Mouse (Mus musculus) hindbrain, embryonic 15.5 days (tissue): ENCODE measurements around the gene Sqor. TPM values are rescaled to one million over a fixed set of nuclear protein-coding genes. Genes with fewer than 3 reads are reported as not detected.

Source experiments
- ATAC-seq: fragments of 200-750 bp; cut with Nextera tagmentation; 2 replicates; pipeline ENCODE4 v1.8.0; 2017; ENCODE audit warnings: low read depth, moderate number of reproducible peaks, moderate TSS enrichment; ENCODE audit not compliant: low FRiP score
- H3K27ac ChIP-seq: fragments of 300-500 bp; sonication (generic); replicated peaks from 2 replicates; pipeline ENCODE4 v1.5.1; 2015; ENCODE audit warnings: mild to moderate bottlenecking, inconsistent platforms
- H3K27me3 ChIP-seq: fragments of 300-500 bp; sonication (generic); 2 replicates; pipeline ENCODE4 v1.6.1; 2015; ENCODE audit warnings: control low read depth, inconsistent platforms
- H3K36me3 ChIP-seq: fragments of 300-500 bp; sonication (generic); 2 replicates; pipeline ENCODE4 v1.6.1; 2015; ENCODE audit warnings: control low read depth, inconsistent platforms
- H3K4me1 ChIP-seq: fragments of 300-500 bp; sonication (generic); replicated peaks from 2 replicates; pipeline ENCODE4 v1.6.1; 2015; ENCODE audit warnings: control low read depth, inconsistent platforms
- H3K4me2 ChIP-seq: fragments of 300-500 bp; sonication (generic); 2 replicates; pipeline ENCODE4 v1.6.1; 2015; ENCODE audit warnings: moderate library complexity, mild to moderate bottlenecking, inconsistent platforms
- H3K4me3 ChIP-seq: fragments of 300-500 bp; sonication (generic); 2 replicates; pipeline ENCODE4 v1.5.1; 2015; ENCODE audit warnings: mild to moderate bottlenecking, inconsistent platforms
- H3K9ac ChIP-seq: fragments of 300-500 bp; sonication (generic); 2 replicates; pipeline ENCODE4 v1.6.1; 2015; ENCODE audit warnings: inconsistent platforms
- H3K9me3 ChIP-seq: fragments of 300-500 bp; sonication (generic); 2 replicates; pipeline ENCODE4 v1.6.1; 2016; ENCODE audit warnings: control low read depth, inconsistent platforms
- WGBS: fragments of 180-500 bp; shearing (Covaris S2); methylation state at CpG from one replicate; pipeline ENCODE4 v1.1.7; 2015; 5-methylcytosine and 5-hydroxymethylcytosine counted together
- polyA plus RNA-seq: library from polyadenylated mRNA; unstranded; fragments of >200 nt; fragmentation: Nextera tagmentation; extraction: Ambion mirVana; gene quantifications from 2 replicates; pipeline ENCODE4 v1.2.1, GENCODE M21; 2015

Gene Sqor
- polyA plus RNA-seq, 1 experiment from 2014 or later, result 2.9 TPM

- Histone ChIP-seq H3K36me3 (no peaks in the 10 kb centered on the region), H3K27me3 (no peaks in the 10 kb centered on the region), H3K4me2 (no peak overlapping the region), H3K4me3 (no peak overlapping the region), H3K27ac (no peak overlapping the region), H3K9ac (no peak overlapping the region), H3K4me1 (no peaks in the 10 kb centered on the region), H3K9me3 (no peaks in the 10 kb centered on the region)
- 90% methylated on average over 7 of the region's 7 CpGs for WGBS
- no peak for ATAC-seq
Measured at GRCm38 (mm10) chr2:122789311-122789710, 24.3 kb downstream of the Sqor start.

DNA sequence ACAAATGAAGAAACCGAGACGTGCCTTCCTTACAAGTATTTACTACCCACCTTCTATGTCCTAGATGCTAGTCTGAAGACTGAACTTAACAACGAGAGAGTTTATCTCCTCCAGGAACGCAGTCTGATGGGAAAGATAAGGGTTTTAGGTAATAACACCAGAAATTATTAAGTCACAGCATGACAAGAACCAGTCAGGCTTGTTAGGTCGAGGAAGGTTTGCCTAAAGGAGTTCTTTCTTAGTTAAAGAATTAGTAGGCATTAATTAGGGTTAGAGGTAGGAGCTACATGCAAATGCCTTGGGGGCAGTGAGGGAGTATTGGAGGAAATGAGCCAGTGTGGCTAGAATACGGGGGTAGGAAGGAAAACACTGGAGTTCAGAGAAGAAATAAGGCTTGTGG is 24.7 kb downstream of the Sqor start:
- Histone ChIP-seq H3K9ac (no peak overlapping the region), H3K27ac (no peak overlapping the region), H3K4me3 (no peak overlapping the region), H3K9me3 (no peaks in the 10 kb centered on the region), H3K4me2 (no peak overlapping the region), H3K4me1 (no peaks in the 10 kb centered on the region), H3K36me3 (no peaks in the 10 kb centered on the region), H3K27me3 (no peaks in the 10 kb centered on the region)
- no peak for ATAC-seq
- WGBS, result 78% methylated on average over 6 of the region's 6 CpGs

DNA sequence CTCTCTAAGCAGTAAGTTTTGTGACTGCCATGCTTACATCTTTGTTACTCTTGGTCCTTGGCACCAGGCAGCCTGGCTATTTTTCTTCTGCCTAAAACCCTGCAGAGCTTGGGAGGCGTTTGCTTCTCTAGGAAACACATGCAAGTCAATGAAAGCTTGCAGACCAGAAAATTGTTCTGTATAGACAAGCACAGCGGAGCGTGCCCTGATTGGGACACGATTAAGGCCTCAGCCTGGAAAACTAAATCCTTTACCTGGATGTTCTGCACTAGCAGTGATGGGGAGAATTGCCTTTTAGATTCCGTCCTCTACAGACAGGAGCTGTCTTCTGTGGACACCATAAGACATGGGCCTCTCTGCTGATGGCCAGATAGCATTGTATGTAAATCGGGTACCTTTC is 39.4 kb downstream of the Sqor start:
- 64% methylated on average over 6 of the region's 6 CpGs for WGBS
- no peaks in the 10 kb centered on the region for H3K27me3 ChIP-seq
- H3K4me3 ChIP-seq, result no peak overlapping the region
- no peak overlapping the region for H3K4me2 ChIP-seq
- no peaks in the 10 kb centered on the region for H3K9me3 ChIP-seq
- H3K4me1 ChIP-seq, result no peaks in the 10 kb centered on the region
- H3K36me3 ChIP-seq, result no peaks in the 10 kb centered on the region
- H3K27ac ChIP-seq, result no peak overlapping the region
- ATAC-seq, result no peak
- H3K9ac ChIP-seq, result no peak overlapping the region

DNA sequence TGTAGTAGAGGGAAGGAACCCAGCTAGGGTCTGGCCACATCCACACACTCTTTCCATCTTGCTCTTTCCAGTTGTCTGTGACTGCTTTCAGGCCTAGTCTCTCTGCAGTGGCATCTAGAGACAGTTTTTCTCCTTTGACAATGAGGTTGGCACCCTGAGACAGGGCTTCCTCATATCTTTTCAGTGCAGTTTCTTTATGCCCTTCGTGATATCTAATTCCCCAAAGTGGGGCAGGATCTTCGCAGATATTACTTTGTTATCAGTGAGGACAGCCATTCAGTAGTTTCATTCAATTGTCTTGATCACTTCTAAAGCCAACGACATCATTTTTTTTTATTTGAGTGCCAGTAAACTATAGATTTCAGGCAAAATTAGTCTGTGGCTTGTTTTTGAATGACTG is 41.0 kb downstream of the Sqor start:
- WGBS, result 97% methylated on average over 3 of the region's 3 CpGs
- no peak overlapping the region for H3K9ac ChIP-seq
- no peak for ATAC-seq
- H3K36me3 ChIP-seq, result no peaks in the 10 kb centered on the region
- H3K27me3 ChIP-seq, result no peaks in the 10 kb centered on the region
- H3K4me2 ChIP-seq, result no peak overlapping the region
- H3K9me3 ChIP-seq, result no peaks in the 10 kb centered on the region
- H3K27ac ChIP-seq, result no peak overlapping the region
- no peaks in the 10 kb centered on the region for H3K4me1 ChIP-seq
- no peak overlapping the region for H3K4me3 ChIP-seq

GRCm38 (mm10) chr2:122809027-122809426 is 44.0 kb downstream of the Sqor start:
- no peak overlapping the region for H3K4me2 ChIP-seq
- no peak for ATAC-seq
- H3K27me3 ChIP-seq, result no peaks in the 10 kb centered on the region
- H3K4me1 ChIP-seq, result no peaks in the 10 kb centered on the region
- H3K4me3 ChIP-seq, result no peak overlapping the region
- H3K27ac ChIP-seq, result no peak overlapping the region
- H3K9me3 ChIP-seq, result no peaks in the 10 kb centered on the region
- WGBS, result 72% methylated on average over 4 of the region's 4 CpGs
- no peak overlapping the region for H3K9ac ChIP-seq
- H3K36me3 ChIP-seq, result no peaks in the 10 kb centered on the region

DNA sequence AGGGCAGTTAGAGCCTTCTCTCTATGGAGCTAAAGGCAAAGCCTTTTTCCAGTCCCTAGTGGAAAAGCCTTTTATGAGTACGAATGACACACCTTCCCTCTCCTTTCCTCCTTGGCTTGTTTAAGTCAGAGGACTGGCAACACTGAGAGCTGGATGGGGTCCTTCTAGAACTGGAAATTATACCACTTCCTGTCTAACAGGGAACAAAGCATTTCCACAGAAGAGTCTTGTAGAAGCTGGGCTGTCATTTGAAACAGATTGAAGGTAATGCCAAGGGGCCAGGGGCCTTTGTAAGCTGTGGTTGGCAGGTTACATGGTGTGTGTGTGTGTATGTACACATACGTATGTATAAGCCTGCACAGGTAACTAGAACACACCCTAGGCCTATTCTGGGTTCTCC is 51.9 kb downstream of the Sqor start:
- WGBS, result 84% methylated on average over 2 of the region's 2 CpGs
- Histone ChIP-seq H3K4me1 (no peaks in the 10 kb centered on the region), H3K9ac (no peak overlapping the region), H3K27ac (no peak overlapping the region), H3K9me3 (no peaks in the 10 kb centered on the region), H3K4me2 (no peak overlapping the region), H3K4me3 (no peak overlapping the region), H3K27me3 (no peaks in the 10 kb centered on the region), H3K36me3 (no peaks in the 10 kb centered on the region)
- no peak for ATAC-seq

- H3K4me2 ChIP-seq, result no peak overlapping the region
- no peaks in the 10 kb centered on the region for H3K9me3 ChIP-seq
- no peaks in the 10 kb centered on the region for H3K27me3 ChIP-seq
- H3K27ac ChIP-seq, result no peak overlapping the region
- peaks cover 8% of the 10 kb centered on the region for H3K4me1 ChIP-seq
- H3K36me3 ChIP-seq, result no peaks in the 10 kb centered on the region
- 76% methylated on average over 2 of the region's 2 CpGs for WGBS
- ATAC-seq, result no peak
- H3K4me3 ChIP-seq, result no peak overlapping the region
- H3K9ac ChIP-seq, result no peak overlapping the region
Measured at GRCm38 (mm10) chr2:122821246-122821645, 56.2 kb downstream of the Sqor start.

DNA sequence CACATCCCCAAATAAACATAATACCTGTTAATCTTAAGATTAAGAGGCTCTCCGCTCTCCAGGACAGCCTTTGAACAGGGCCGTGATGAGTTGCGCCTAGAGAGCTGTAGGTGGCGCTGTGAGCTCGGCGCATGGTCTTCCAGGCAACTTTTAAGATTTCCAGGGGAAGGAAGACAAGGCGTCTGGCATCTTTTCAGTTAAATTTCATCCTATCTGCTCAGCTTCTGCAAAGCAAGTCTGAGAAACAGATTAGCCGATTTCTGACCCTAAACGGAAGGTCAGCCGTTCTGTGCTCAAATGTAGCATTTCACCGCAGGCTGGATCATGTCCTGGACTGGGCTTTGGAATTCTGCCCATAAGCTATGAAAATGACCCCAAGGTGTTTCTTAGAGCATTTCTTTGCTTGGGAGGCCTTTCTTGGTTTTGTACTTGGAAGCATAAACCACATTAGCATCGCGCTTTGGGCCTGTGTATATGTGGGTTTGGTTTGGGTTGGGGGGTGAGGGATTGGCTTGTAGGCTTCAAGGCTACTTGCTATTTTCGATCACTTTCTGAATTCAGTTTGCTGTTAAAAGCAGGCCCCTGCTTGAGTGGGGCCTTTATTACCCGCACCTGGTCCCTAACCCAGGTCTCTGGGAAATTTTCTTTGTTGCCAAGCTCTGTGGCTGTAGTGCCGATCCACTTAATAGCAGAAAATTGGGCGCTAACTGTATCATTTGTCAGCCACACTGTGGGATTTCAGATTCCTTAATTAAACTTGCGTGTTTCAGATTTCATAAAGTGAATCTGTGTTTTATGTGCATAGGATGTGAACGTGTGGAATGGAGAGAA is 60.6 kb downstream of the Sqor start:
- ATAC-seq, result peak; percentile 80; the same call in 1 of the 2 replicates
- H3K36me3 ChIP-seq, result no peaks in the 10 kb centered on the region
- H3K27me3 ChIP-seq, result no peaks in the 10 kb centered on the region
- peak overlapping the region; percentile 34 for H3K4me2 ChIP-seq
- H3K27ac ChIP-seq, result peak overlapping the region; percentile 65
- no peaks in the 10 kb centered on the region for H3K9me3 ChIP-seq
- no peak overlapping the region for H3K9ac ChIP-seq
- 40% methylated on average over 19 of the region's 19 CpGs for WGBS
- H3K4me1 ChIP-seq, result peaks cover 12% of the 10 kb centered on the region
- no peak overlapping the region for H3K4me3 ChIP-seq

DNA sequence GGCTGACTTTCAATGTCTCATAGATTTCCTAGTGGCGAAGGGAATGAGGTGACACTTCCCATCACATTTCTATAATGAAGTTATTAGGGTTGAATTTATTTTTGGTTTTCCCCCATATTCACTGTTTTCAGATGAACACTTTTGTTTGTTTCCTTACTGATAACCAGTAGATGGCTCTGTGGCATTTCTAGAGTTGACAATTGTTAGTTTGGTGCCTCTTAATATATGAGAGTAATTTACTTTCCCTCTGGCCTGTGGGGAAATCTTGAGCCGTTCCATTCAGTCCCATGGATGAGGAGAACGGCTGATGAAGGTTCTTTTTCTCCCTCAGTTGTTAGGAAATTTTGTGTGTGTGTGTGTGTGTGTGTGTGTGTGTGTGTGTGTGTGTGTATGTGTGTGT is 61.3 kb downstream of the Sqor start:
- no peaks in the 10 kb centered on the region for H3K36me3 ChIP-seq
- 34% methylated on average over 3 of the region's 3 CpGs for WGBS
- no peaks in the 10 kb centered on the region for H3K9me3 ChIP-seq
- H3K27me3 ChIP-seq, result no peaks in the 10 kb centered on the region
- H3K4me3 ChIP-seq, result no peak overlapping the region
- no peak overlapping the region for H3K9ac ChIP-seq
- peak overlapping the region; percentile 65 for H3K27ac ChIP-seq
- H3K4me1 ChIP-seq, result peaks cover 12% of the 10 kb centered on the region
- ATAC-seq, result peak; percentile 76; the same call in 1 of the 2 replicates
- no peak overlapping the region for H3K4me2 ChIP-seq

DNA sequence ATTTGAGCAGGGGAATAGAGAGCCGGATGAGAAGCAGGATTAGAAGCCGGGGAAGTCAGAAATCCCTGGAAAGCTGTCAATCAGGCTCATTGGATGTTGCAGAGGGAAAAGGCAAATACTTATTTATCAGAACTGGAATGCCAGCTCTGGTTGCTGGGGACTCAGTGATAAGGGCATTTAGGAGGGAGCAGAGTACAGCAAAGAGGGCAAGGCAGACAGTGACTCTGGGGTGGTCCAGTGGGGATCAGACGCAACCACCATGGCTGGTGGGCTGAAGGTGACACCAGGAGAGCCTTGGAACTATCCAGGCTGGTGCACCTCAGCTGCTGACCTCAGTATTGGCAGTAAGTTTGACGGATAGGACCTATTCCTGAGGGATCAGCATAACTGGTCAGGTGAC is 89.6 kb downstream of the Sqor start:
- 79% methylated on average over 4 of the region's 4 CpGs for WGBS

GRCm38 (mm10) chr2:122855354-122855753 is 90.3 kb downstream of the Sqor start:
- WGBS, result 92% methylated on average over 3 of the region's 3 CpGs
- no peak overlapping the region for H3K9ac ChIP-seq
- H3K27me3 ChIP-seq, result no peaks in the 10 kb centered on the region
- H3K4me1 ChIP-seq, result no peaks in the 10 kb centered on the region
- H3K27ac ChIP-seq, result no peak overlapping the region
- no peak overlapping the region for H3K4me3 ChIP-seq
- H3K4me2 ChIP-seq, result no peak overlapping the region
- H3K36me3 ChIP-seq, result no peaks in the 10 kb centered on the region
- no peak for ATAC-seq
- no peaks in the 10 kb centered on the region for H3K9me3 ChIP-seq

More for the DNA sequence above, 89.6 kb downstream of the Sqor start:
- Histone ChIP-seq H3K27ac (no peak overlapping the region), H3K4me1 (no peaks in the 10 kb centered on the region), H3K36me3 (no peaks in the 10 kb centered on the region), H3K27me3 (no peaks in the 10 kb centered on the region), H3K9ac (no peak overlapping the region), H3K9me3 (no peaks in the 10 kb centered on the region), H3K4me2 (no peak overlapping the region), H3K4me3 (no peak overlapping the region)
- no peak for ATAC-seq
